Mouse (Mus musculus) stomach, postnatal 0 days (tissue): Measurements from ENCODE around the gene Itprid2.

Experiments
- CTCF ChIP-seq: IDR thresholded peaks from 2 replicates; pipeline ENCODE4 v1.5.1; 2016; ENCODE audit warnings: antibody characterized with exemption, low read depth, mild to moderate bottlenecking, moderate library complexity
- EP300 ChIP-seq: optimal IDR thresholded peaks from 2 replicates; pipeline ENCODE3; 2016; ENCODE audit warnings: antibody characterized with exemption

GRCm38 (mm10) chr2:79714745-79715144 is 79.6 kb downstream of the Itprid2 start:
- no peak for TF ChIP-seq CTCF
- TF ChIP-seq EP300 = no peak
